Mouse (Mus musculus) erythroblast, adult 5-6 weeks (primary cell): Measurements from ENCODE around the gene Smlr1. TPM values are rescaled to one million over a fixed set of nuclear protein-coding genes. Genes with fewer than 3 reads are reported as not detected.

Source experiments
- ATAC-seq: replicated peaks from 2 replicates; pipeline ENCODE4 v1.8.0; 2016; ENCODE audit warnings: moderate number of reproducible peaks, mild to moderate bottlenecking, moderate TSS enrichment, inconsistent platforms; ENCODE audit not compliant: poor library complexity, low FRiP score, severe bottlenecking
- total RNA-seq, 2 experiments: library from RNA; stranded (forward) in 1 of 2; stranded (reverse) in 1 of 2; fragments of 150-400 nt in 1 of 2; fragments of 200-764, 138-1000 nt in 1 of 2; gene quantifications; 2 replicates each; pipeline versions ENCODE4 v1.2.3 to v1.2.4; 2015 to 2017; ENCODE audit warnings: low replicate concordance in 2 of 2

The Smlr1 gene
- total RNA-seq (2015; ENCODE audit: low replicate concordance) (not detected in 2 replicates), total RNA-seq (2017; ENCODE audit: low replicate concordance) (0.17 TPM in 1 of 2 replicates, not detected in the other)

- ATAC-seq, result no peak
These were observed at the start of gene Smlr1 for GRCm38 (mm10) chr10:25535891-25536331. Gene Smlr1 (minus strand): TSS chr10:25536267.

- ATAC-seq, result no peak
These were observed 48.8 kb upstream of the Smlr1 start for GRCm38 (mm10) chr10:25584899-25585298.

- ATAC-seq, result no peak
These were observed 44.0 kb upstream of the Smlr1 start for GRCm38 (mm10) chr10:25580066-25580465.

- no peak for ATAC-seq
These were observed 35.5 kb upstream of the Smlr1 start for GRCm38 (mm10) chr10:25571319-25572240.

DNA sequence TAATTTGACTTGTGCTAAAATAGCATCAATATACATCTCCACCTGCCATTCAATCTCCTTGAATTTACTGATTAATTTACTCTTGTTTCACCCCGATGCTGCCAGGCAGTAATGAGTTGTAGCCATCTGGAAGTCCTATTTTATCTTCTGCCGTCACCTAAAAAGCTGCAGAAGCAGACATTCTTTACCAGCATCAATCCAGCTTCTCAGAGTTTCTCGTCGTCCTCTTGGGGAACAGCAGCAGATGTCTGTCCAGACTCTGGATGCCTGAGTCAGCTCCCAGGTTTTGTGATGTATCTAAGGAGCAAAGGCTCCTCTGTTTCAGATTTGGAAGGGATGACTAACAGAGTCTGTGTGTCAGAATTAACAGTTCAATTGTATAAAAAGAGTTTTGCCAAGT lies 16.9 kb upstream of the Smlr1 start:
- no peak for ATAC-seq

DNA sequence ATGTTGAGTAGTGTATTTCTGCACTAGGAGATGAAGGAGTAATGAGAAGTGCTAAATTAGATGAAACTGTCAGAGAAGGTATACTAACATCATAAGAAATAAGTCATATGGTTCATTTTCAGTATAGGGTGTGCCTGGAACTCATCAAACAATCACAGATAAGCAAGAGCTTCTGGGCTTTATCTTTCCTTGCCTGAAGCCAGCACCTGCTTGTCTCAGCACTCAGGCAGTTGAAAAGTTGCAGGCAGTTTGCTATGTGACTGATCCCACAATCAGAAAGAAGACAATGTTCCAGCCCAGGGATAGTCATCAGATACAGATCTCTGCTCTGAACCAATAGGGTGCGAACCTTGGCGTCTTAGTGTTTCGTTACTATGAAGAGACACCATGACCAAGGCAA lies 5.0 kb upstream of the Smlr1 start:
- ATAC-seq, result no peak

DNA sequence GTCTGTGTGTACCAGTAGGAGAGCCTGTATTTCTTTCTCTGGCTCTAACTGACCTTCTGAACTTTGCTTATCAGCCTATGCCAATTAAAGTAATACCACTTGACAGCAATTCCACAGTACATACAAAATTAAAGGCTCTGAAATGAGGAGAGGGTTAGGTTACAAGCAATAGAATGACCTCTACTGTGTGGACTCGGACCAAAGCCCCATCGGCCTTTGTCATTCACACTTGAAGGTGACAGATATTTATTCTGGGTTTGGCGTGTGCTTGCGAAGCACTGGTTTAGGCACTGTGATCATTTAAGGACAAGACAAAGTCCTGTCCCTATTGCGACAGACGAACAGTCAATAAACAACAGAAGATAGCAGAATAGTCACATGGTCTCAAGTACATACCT lies 3.7 kb upstream of the Smlr1 start:
- ATAC-seq, result no peak

- no peak for ATAC-seq
These were observed 3.2 kb upstream of the Smlr1 start for GRCm38 (mm10) chr10:25539146-25539770.

GRCm38 (mm10) chr10:25538738-25539137 lies 2.7 kb upstream of the Smlr1 start:
- ATAC-seq, result no peak

GRCm38 (mm10) chr10:25536621-25537020 lies 554 bp upstream of the Smlr1 start:
- no peak for ATAC-seq

DNA sequence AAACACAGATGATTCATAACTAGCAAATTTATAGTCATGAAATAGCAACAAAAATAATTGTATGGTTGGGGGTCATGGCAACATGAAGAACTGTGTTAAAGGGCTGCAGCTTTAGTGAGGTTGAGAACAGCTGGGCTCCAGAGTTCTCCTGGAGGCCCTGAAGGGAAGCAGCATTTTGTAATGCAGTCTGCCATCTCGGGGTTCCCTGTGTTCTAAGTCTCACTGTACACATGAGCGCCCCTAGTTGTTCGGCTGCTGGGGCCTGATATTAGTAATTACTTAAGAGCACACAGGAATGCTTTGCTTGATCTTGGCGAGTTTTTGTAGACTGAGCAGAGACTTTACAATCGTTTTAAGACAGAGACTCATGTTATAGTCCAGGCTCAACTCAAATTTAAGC lies 1.6 kb downstream of the Smlr1 start:
- no peak for ATAC-seq

DNA sequence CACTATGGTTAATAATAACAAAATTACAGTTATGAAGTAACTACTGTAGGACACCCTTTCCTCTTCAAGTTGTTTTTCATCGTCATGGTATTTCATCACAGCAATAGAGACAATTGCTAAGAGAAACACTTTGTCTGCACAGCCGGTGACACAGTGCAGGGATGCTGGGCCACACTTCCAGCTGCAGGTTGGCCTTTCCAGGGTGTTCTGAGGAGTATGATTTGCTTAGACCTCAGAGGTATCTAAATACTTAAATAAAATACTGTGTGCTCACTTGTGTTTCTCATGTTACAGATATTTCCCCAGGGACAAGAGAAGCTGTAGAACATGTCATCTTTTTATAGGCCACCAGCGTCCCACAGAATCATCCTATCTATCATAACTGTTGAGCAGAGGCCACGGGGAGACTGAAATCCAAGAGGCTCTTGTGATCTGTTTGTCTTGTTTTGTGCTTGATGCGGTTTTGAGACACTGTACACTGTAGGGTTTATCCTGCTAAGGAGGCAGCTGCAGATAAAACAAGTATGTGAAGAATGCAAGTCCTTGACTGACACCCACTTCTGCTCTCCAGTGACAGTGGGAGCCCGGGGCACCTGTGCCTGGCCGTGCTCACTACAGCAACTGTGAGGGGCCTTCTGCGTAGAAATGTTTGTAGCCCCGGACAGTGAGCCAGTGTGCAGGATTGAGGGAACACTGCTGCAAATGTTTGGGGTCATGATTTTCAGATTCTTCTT lies 2.4 kb downstream of the Smlr1 start:
- no peak for ATAC-seq

GRCm38 (mm10) chr10:25533105-25533504 lies 3.0 kb downstream of the Smlr1 start:
- no peak for ATAC-seq

- no peak for ATAC-seq
These were observed 4.7 kb downstream of the Smlr1 start for GRCm38 (mm10) chr10:25531335-25531734.

DNA sequence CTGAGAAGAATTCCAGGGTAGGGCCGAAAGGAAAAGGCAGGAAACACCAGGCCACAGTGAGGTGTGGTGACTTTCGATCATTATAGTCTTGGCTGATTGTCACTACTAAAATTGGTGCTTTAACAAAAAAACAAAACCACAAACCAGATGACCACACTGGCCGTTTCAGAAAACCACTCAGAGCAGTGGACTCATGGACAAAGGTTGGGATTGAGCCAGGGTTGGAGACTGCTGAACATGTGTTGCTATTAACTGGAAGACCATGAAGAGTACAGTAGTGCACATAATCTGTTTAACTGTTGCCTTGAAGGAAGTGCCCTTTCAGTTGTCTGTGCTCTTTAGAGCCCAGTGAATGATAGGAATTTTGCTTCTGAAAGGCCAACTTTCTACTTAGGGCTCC lies 8.9 kb downstream of the Smlr1 start:
- ATAC-seq, result no peak

DNA sequence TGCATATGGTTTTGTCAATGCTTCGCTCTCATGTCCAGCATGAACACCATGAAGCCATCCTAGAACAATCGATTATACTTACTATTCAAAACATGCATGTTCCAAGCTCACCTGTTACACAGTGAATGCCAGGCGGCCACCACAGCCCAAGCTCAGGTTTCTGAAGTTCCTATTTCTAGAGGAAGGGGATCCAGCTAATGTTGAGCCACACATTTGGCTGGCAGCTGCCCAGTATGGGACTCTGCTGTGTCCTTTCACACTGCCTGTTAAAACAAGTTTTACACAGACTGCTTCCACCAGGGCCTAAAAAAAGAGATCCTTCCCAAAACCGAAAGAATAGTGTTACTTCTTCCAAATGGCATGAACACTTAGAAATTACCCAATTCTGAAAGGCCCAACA lies 9.4 kb downstream of the Smlr1 start:
- ATAC-seq, result no peak

DNA sequence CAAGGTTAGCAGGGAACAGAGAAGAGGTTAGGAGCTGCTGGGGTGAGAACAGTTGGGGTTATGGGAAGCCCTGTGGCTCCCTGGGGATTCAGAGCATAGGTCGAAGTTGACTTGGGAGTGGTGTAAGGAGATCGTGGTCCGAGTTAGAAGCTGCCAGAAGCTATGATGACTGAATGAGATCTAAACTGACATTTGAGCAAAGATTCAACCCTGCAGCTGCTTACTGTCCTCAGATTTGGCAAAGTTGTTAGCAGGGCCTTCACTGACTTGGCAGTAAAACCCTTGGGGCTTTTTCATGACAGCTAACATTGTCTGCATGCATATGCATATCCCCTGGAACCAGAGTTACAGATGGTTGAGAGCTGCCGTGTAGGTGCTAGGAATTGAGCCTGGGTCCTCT lies 9.9 kb downstream of the Smlr1 start:
- ATAC-seq, result no peak

DNA sequence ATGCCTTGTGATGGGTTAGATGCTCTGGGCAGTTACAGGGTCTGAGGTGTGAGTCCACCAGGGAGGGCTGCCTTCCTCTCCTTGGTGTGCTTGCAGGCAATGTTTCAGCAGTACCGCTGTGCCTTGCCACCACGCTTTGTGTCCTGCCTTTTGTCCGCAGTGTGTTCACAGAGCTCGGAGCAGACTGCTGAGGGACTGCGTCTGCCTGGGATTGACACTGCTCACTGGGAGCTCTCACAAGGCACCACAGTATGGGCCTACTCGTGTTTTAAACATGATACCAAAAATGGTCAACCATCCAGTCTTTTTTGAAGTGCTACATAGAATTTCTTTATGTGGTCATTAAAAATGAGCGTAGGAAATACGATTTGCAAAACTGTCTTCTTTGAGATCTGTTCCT lies 12.3 kb downstream of the Smlr1 start:
- no peak for ATAC-seq

DNA sequence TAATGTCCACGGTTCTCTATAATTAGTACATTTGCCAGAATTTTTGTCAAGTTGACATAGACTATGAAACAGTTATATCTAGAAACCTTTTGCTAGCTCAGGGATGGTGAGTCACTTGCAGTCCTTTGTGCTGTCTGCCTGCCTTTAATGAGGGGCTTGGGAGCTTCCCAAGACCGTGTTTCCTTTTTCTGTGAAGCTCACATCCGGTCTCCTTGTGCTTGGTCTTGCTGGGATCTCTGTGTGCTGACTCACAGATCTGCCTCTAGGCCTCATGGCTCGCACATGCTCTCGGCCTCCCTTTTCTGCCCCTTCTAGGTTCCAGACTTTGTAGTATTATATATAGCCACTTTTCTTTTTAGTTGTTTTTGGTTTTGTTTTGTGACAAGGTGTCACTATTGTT lies 15.6 kb downstream of the Smlr1 start:
- no peak for ATAC-seq

DNA sequence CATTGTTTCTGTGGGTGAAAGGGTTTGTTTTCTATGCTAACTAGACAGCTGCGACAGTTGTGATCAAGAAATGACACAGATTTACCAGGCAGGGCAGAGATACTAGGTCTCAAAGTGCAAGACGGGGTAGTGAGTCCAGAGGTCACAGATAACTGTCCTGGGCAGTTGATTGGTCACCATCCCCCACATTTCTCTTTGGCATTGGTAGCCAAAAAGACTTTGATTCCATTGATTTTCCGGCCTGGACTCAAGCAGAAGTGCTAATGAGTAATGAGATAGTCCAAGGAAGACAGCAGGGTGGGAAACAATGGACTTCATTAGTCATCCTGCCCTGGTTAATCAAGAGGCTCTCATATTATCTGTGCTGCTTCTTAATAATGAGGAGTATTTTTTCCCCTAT lies 16.1 kb downstream of the Smlr1 start:
- no peak for ATAC-seq
